Mouse (Mus musculus) spleen, adult 18-20 months (tissue): ENCODE results near the gene Hoxa3.

ENCODE experiments used
- DNase-seq, 2 experiments: peaks; one replicate each; pipeline ENCODE4 v3.0.0; 2022; ENCODE audit warnings: mixed read lengths in 2 of 2

The Hoxa3 gene

DNA sequence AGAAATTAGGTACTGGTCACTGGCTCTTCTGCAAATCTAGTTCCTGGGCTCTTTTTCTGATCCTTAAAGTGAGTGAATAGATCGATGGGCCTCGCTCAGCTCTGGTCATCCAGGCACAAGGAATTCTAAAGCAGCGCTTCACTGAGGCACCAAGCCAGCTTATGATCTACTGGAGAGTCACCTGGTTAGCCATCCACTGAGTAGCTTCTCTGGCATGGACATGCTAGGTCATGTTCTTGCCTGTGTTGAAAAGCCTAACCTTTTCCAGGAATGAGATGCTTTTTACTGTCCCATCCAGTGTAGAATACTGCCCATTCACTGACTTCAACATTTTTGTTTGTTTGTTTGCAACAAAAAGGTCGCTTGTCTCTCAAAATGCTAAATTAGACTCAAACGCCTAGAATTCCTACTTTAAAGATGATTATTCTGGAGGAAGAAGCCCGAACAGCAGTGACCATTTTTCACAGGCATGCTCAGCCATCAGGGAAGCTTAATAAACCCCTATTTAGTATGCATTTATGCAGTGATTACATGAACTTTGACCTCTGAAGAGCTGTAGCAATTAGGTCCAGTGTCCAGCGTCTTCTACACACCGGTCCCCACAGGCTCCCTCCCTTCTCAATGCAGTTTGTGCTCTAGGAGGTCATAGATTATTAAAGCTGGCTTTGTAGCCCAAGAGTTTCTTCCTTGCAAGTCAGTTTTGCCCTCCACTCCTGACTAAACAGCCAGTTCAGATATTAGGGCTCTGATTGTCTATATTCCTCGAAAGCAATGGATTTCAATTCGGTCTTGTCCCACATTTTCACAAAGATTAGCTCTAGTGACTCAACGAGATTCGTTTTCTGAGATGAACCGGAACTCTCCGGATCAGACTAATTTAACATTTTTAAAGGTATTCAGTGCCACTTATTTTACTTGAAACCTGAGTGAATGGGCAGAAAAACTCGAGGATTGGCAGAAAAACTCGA, 60.6 kb downstream of the Hoxa3 start:
- no peak for DNase-seq

DNA sequence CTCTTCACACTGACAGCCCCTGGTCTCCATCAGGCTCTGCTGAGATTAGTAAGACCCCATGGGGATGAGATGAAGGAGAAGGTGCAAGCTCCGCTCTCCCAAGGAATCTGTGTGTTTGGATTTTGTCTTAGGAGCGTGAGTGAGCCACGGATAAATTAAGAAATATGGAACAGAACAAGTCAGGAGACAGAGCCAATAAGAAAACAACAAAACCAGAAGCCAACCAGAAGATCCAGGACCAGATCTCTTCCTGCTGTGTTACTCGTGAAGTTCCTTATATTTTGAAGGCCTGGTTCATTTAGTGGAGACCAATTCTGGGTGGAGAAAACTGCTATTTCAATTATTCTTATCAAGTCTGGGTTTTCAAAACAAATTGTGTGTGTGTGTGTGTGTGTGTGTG, 61.6 kb downstream of the Hoxa3 start:
- no peak for DNase-seq

DNA sequence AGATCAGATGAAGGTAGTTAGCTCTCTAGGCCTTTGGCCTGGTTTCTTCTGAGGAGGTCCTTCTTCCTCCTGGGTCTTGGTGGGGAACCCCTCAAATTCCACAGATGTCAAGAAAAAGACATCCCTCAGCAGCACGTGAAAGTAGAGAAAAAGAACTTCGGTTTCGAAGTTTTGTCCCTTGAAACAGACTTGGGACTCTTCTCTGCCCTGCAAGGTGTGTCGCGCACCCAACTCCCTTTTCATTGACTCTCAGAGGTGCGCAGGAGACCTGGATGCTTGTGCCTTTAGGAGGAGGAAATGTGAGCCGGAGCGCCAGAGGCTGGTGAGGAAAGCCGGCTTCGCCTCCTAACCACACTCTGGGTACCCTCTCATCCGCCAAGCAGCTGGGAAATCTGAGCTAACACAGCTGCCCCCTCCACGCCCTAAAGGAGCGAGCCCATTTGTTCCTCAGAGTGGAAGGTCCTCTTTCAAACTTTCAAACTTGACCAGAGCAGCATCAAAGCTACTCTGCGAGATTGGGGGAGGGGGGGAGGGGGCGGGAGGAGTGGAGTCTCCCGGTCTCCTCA, 62.7 kb downstream of the Hoxa3 start:
- no peak for DNase-seq

DNA sequence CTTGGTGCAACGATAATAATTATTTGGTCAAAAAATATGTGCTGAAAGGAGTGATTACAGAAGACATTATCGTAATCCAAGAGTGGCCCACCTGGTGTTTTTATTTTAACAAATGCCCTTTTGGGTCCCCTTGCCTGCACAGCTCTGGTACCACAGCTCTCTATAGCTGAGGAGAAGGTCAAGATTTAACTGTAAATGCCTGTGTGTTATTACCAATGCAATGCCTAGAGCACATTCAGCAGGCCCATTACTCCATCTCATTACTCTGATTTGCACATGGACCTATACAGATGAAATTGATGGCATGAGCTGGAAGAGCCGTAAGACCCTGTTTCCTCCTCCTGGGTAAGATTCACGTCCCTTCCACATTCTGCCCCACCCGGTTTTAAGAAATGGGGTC, 74.0 kb downstream of the Hoxa3 start:
- no peak for DNase-seq

DNA sequence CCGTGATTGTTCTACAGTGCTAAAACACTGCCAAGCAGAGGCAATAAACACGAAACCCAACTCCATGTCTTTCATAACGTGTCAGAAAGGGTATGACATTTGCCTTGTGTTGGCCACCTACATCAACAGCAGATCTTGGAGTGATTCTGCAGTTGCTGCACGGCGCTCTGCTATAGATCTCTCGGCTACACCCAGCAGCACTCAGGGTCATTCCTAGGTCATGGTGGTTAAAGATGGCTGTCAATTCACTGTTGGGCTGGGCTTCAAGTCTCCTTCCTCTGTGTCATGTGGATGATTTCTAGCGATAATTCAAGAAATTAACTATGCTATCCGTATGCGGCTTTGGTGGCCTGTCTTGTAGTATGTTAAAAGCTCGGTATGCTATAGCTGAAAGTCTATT, 74.6 kb downstream of the Hoxa3 start:
- no peak for DNase-seq

DNA sequence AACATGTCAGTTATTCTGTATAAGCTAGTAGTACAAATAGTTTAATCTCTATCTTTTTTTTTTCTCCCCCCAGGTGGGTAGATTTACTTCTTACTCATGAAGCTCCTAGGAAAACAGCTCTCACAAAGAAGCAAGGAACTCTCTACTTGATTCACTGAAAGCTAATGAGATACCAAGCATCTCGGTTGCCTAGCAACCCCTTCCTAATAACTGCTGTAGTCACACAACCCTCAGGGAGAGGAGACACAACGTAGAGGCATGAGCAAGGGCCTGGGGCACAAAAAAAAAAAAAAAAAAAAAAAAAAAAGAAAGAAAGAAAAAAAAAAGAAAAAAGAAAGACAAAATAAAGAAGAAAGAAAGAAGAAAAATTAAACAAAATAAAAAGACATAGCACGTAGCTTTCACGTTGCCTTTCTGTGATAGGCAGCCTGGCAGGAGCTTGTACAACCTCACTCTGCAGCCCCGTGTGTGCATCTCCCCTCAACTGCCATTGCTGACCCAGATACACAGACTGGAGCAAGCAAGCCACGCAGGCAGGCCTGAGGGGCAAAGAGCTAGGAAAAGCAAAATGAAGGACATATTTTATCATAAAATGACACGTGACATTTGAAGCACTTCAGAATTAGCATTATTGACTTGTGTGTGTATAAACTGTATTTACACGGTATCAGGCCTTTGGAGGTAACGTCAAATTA, 75.1 kb downstream of the Hoxa3 start:
- DNase-seq = no peak

DNA sequence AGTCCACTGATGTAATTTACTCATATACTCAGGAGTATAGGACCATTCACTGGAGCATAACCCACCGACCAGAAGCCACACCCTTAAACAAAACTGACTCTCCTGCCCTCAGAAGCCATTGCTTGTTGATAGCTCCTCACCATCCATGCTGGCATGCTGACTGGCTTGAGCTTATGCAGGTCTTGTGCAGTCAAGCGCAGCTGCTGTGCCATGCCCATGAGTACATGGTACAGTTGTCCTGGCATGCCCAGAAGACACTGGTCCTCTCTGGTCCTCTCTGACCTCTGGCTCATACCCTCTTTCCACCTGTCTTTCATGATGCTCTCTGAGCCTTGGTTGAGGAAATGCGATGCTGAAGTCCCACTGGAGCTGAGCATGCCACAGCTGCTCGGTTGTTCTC, 89.5 kb downstream of the Hoxa3 start:
- no peak for DNase-seq

DNA sequence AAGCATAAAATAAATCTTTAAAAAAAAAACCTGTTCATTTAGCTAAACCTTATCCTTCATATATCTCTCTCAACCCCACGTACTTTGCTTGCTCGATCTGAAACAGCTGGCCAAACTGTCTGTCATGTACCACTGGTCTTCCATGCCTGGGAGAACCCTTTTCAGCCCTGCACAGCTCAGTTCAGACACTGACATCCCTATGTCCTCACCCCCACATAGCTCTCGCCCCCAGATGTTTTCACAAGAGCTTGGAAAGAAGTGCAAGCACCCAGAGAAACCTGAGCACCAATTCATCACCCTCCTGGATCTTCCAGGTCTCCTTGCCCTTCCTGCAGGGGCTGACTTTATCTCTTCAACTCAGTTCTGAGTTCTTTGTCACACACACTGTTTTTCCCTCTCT, 92.0 kb downstream of the Hoxa3 start:
- no peak for DNase-seq
